Mouse (Mus musculus) small intestine, adult 2 months (tissue): Measurements from ENCODE around the gene Atf6. TPM values are rescaled to one million over a fixed set of nuclear protein-coding genes. Genes with fewer than 3 reads are reported as not detected.

Experiments used
- H3K27ac ChIP-seq: fragments of 200-500 bp; 2 replicates; pipeline ENCODE4 v1.5.1; 2012; ENCODE audit warnings: low read depth, low read length, control low read depth, inconsistent platforms; ENCODE audit not compliant: insufficient read depth
- H3K27me3 ChIP-seq: fragments of 200-500 bp; 2 replicates; pipeline ENCODE4 v1.6.1; 2012; ENCODE audit warnings: mild to moderate bottlenecking, moderate library complexity, low read length, inconsistent platforms; ENCODE audit not compliant: control insufficient read depth, insufficient read depth
- H3K36me3 ChIP-seq: fragments of 200-500 bp; 2 replicates; pipeline ENCODE4 v1.6.1; 2012; ENCODE audit warnings: mild to moderate bottlenecking, low read length, control low read depth, inconsistent platforms; ENCODE audit not compliant: control insufficient read depth, insufficient read depth
- H3K4me1 ChIP-seq: fragments of 200-500 bp; 2 replicates; pipeline ENCODE4 v1.6.1; 2012; ENCODE audit warnings: low read length, inconsistent platforms, mixed read lengths; ENCODE audit not compliant: control insufficient read depth, insufficient read depth, insufficient read length
- H3K4me3 ChIP-seq: fragments of 200-500 bp; 2 replicates; pipeline ENCODE4 v1.5.1; 2012; ENCODE audit warnings: low read depth, mild to moderate bottlenecking, control low read depth, inconsistent platforms, low read length, moderate library complexity
- CTCF ChIP-seq: fragments of 200-500 bp; IDR thresholded peaks from 2 replicates; pipeline ENCODE4 v1.5.1; 2012; ENCODE audit warnings: low read depth, mild to moderate bottlenecking, control low read depth, inconsistent platforms, low read length, moderate library complexity, mixed read lengths; ENCODE audit not compliant: insufficient replicate concordance, insufficient read length; ENCODE audit errors: extremely low read depth
- POLR2A ChIP-seq: fragments of 200-500 bp; IDR thresholded peaks from 2 replicates; pipeline ENCODE4 v1.6.1; 2012; ENCODE audit warnings: low read depth, mild to moderate bottlenecking, control low read depth, inconsistent platforms, low read length, moderate library complexity
- WGBS: fragments of 180-500 bp; shearing (Covaris S2); methylation state at CpG from one replicate; pipeline ENCODE4 v1.1.7; 2018; 5-methylcytosine and 5-hydroxymethylcytosine counted together
- polyA plus RNA-seq: library from polyadenylated mRNA; depleted of rRNA; stranded (reverse); fragments of >200 nt; gene quantifications from 2 replicates; pipeline ENCODE4 v1.2.3, GENCODE M21; 2012; rRNA removed

The Atf6 gene
- polyA plus RNA-seq, 1 experiment = 8.4 TPM

DNA sequence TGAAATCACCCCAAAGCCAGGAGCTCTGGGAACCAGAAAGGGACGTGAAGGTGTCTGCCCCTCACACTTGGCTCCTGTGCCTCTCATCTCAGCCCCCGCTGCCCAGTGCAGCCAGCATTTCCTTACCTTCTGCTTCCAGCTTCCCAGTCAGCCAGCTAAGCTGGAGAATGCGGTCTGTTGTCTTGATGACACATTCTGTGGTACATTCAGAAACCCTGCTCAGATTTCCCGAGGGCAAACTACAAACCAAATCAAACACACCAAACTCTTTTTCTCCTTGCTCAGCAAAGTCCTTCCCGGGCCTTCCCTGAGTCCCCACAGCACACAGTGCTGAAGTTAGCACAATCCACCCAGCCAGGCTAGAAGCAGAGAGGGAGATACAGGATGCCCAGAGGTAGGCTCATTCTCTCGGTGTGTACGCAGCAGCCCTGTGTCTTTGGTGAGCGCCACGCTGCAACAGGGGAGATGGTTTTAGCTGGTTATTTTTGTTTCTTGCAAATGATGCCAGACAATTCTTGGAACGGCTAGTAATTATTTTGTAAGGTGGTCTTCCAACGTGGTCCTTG, 202.9 kb downstream of the Atf6 start:
- Histone ChIP-seq H3K4me1 (no peaks in the 10 kb centered on the region), H3K36me3 (no peaks in the 10 kb centered on the region), H3K4me3 (no peak overlapping the region), H3K27me3 (0 out of 2 replicates have a peak, but pooled peaks cover 2% of the 10 kb centered on the region), H3K27ac (no peak overlapping the region)
- 84% methylated on average over 11 of the region's 11 CpGs for WGBS
- TF ChIP-seq CTCF (no peak), POLR2A (no peak)

DNA sequence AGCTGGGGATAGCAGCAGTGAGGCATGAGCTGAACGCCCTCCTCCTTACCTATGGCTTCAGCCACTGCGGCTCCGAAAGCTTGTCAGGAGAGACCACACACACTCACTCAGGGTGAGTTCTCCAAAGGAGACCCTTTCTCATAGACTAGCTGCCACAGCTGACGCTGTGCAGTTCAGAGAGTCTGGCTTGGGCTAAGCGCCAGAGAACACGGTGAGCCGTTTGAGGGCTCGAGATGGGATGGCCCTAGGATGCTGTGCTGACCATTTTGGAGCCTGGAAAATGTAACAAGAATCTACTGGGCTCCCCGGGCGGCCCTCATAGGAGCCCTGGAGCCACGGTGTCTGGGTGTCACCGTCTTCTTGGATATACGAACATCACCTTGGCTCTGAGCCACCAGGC, 208.3 kb downstream of the Atf6 start:
- TF ChIP-seq POLR2A (no peak), CTCF (no peak)
- Histone ChIP-seq H3K4me1 (no peaks in the 10 kb centered on the region), H3K27me3 (no peaks in the 10 kb centered on the region), H3K4me3 (no peak overlapping the region), H3K36me3 (no peaks in the 10 kb centered on the region), H3K27ac (no peak overlapping the region)
- 84% methylated on average over 13 of the region's 13 CpGs for WGBS

- Histone ChIP-seq H3K27ac (no peak overlapping the region), H3K4me1 (no peaks in the 10 kb centered on the region), H3K4me3 (no peak overlapping the region), H3K36me3 (no peaks in the 10 kb centered on the region), H3K27me3 (no peaks in the 10 kb centered on the region)
- TF ChIP-seq POLR2A (no peak), CTCF (no peak)
- WGBS = 77% methylated on average over 13 of the region's 13 CpGs
Observed at GRCm38 (mm10) chr1:170657643-170658314, 209.8 kb downstream of the Atf6 start.

GRCm38 (mm10) chr1:170657228-170657521, 210.4 kb downstream of the Atf6 start:
- no peak overlapping the region for H3K4me3 ChIP-seq
- H3K27me3 ChIP-seq = no peaks in the 10 kb centered on the region; the same call in 1 of the 2 replicates
- H3K36me3 ChIP-seq = no peaks in the 10 kb centered on the region
- no peaks in the 10 kb centered on the region for H3K4me1 ChIP-seq
- H3K27ac ChIP-seq = no peak overlapping the region
- 54% methylated on average over 2 of the region's 2 CpGs for WGBS
- TF ChIP-seq CTCF = no peak
- no peak for TF ChIP-seq POLR2A

GRCm38 (mm10) chr1:170656518-170657227, 210.9 kb downstream of the Atf6 start:
- Histone ChIP-seq H3K36me3 (no peaks in the 10 kb centered on the region), H3K4me1 (no peaks in the 10 kb centered on the region), H3K27ac (no peak overlapping the region), H3K27me3 (no peaks in the 10 kb centered on the region; the same call in 1 of the 2 replicates), H3K4me3 (no peak overlapping the region)
- TF ChIP-seq CTCF (no peak), POLR2A (no peak)
- WGBS = 49% methylated on average over 11 of the region's 11 CpGs

DNA sequence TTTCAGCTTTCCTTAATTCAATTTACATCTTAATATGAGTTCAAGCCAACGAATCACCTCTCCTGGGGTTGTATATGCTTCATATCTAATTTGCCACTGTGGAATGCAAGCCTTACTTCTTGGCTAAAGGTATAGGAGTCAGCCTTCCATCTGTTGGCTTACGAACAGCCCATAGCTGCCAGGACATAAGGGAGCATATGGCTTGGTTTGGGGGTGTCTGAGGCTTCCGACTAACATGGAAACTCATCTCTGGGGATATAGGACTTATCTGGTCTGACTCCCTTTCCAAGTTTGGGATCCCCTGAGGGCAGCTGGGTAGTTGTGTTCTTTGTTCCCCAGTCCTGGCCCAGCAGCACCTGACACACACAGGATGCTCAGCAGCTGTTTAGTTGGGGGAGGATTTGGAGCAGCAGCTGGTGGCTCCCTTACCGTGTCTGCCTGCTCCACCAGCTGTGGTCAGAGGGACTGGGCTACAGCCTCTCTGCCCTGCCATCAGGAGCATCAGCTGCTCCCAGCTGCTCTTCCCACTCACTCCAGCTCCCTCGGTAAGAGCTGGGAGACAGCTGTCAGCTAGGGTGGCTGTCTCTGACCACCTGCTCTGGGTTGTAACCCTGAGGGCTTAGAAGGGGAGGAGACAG, 212.2 kb downstream of the Atf6 start:
- H3K27ac ChIP-seq = no peak overlapping the region
- WGBS = 75% methylated on average over 5 of the region's 5 CpGs
- no peak overlapping the region for H3K4me3 ChIP-seq
- no peaks in the 10 kb centered on the region for H3K36me3 ChIP-seq
- H3K4me1 ChIP-seq = no peaks in the 10 kb centered on the region
- H3K27me3 ChIP-seq = no peaks in the 10 kb centered on the region; the same call in 1 of the 2 replicates
- TF ChIP-seq CTCF (no peak), POLR2A (no peak)

Other genes with a start within 250 kb of the Atf6 start
- gene Olfml2b, start 223.2 kb downstream of the Atf6 start, polyA plus RNA-seq = 3.2 and 5.0 TPM in 2 replicates
- gene Gm26620, start 17.3 kb upstream of the Atf6 start, polyA plus RNA-seq = 1.1 and 1.5 TPM in 2 replicates
- gene Dusp12, start 17.8 kb upstream of the Atf6 start, polyA plus RNA-seq = 5.5 and 8.0 TPM in 2 replicates
- gene Fcrlb, start 45.2 kb upstream of the Atf6 start, polyA plus RNA-seq = 0.61 and 0.89 TPM in 2 replicates
- 1.8 and 4.2 TPM in 2 replicates for gene Fcrla, start 59.8 kb upstream of the Atf6 start, polyA plus RNA-seq
- 3.6 and 4.3 TPM in 2 replicates for gene Fcgr2b, start 108.8 kb upstream of the Atf6 start, polyA plus RNA-seq
- gene Fcgr4, start 151.1 kb upstream of the Atf6 start, polyA plus RNA-seq = 2.5 and 2.8 TPM in 2 replicates
- gene Fcgr3, start 197.2 kb upstream of the Atf6 start, polyA plus RNA-seq = 4.9 and 6.7 TPM in 2 replicates
- 0.96 and 1.2 TPM in 2 replicates for gene Cfap126, start 246.1 kb upstream of the Atf6 start, polyA plus RNA-seq